Mouse (Mus musculus): Measurements from ENCODE around the gene Myl12a. TPM values are rescaled to one million over a fixed set of nuclear protein-coding genes. Genes with fewer than 3 reads are reported as not detected.

Gene Myl12a
- 10 to 100 TPM; 36.5 to 49.0 (median 45.3) TPM for total RNA-seq (2022)

DNA sequence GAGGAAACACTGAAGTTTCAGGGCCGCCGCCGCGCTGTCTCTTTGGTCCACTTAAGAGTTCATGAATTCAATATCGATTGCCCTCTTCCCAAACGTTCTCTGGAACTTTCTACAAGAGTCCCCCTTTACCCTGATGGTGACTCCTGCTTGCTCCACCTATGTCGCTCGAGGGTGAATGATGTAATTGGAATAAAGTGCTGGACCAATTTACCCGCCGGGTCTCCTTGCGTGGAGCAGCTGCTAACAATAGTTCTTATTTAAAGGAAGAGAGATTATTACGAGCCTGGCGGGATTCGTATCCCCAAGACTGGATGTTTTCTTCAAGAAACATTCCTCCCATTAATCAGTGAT, at the start of gene Myl12a:
Gene Myl12a, minus strand, starts transcription at position 135 of the 351 bp plus-strand sequence.
- DNase-seq (ENCODE audit: low spot score in 2 of 2) = no peak

GRCm38 (mm10) chr17:71049292-71049691, 46.6 kb upstream of the Myl12a start:
- DNase-seq (ENCODE audit: low spot score in 2 of 2) = no peak

DNA sequence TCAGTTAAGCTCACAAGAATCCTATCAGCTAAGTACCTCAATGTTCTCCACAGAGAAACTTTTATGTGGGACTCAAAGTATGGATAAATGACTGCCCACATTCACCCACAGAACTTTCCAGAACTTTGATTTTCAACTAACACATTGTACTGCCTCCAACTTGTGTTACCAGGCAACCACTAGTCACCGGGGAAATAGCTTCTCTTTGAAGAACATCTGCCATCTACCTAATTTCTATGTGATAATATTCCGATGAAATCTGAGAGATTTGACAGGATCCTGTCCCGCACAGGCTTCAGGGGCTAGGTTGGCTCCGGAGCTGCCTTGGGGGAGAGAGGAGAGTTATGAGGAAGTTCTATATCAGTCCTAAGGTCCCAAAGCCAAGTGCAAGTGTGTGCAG, 44.2 kb upstream of the Myl12a start:
- DNase-seq (ENCODE audit: low spot score in 2 of 2) = no peak

DNA sequence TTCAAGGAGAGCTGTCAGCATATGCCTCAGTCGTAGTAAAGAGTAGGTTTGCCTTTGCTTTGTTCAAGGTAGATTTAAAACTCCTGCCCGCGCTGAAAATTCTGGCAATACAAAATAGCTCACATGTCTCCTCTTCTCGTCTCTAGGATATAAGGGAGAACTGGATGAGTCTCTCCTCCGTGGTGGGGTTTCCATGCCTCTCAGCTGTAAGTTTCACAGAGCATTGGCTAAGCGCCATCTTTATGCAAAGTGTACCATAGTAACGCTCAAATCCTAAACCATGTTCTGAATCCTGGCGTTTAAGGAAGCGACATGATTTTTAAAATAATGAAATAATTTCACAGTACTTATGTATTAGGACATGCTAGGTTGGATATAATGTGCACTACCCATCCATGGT, 42.9 kb upstream of the Myl12a start:
- DNase-seq (ENCODE audit: low spot score in 2 of 2) = no peak

- no peak for DNase-seq (ENCODE audit: low spot score in 2 of 2)
Measured at GRCm38 (mm10) chr17:71042645-71043044, 40.0 kb upstream of the Myl12a start.

GRCm38 (mm10) chr17:71040582-71040880, 37.9 kb upstream of the Myl12a start:
- no peak for DNase-seq (ENCODE audit: low spot score in 2 of 2)

DNA sequence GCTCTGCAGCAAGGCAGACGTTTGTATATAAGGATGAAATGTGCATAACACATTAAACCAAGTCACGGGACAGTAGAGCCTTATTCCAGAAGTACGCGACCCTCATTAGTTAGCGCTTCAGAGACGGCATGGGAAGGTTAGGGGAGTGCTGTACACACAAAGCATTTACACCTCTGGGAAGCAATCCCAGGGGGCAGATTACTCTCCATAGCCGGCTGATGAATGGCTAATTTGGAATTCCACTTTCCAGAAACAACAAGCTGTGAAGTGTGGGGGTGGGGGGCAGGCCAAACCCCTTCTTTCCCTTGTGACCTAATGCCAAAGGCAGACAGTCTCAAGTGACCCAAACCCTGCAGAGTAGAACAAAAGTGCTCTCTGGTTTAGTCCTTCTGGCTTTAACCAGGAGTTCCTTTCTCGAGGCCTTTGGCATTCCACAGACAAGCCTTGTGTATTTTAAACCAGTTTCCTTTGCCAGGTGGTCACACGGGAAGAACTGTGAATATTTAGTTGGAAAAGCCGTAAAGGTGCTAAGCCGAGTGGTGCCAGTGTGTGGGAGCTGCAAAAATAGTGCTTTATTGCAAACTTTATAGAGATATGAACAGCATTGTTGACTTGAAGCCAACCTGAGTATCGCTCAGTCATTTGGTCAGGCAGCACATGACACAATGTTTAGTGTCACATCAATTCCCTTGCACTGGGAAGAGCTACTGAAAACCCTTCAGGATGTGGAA, 37.3 kb upstream of the Myl12a start:
- DNase-seq (ENCODE audit: low spot score in 2 of 2) = no peak

DNA sequence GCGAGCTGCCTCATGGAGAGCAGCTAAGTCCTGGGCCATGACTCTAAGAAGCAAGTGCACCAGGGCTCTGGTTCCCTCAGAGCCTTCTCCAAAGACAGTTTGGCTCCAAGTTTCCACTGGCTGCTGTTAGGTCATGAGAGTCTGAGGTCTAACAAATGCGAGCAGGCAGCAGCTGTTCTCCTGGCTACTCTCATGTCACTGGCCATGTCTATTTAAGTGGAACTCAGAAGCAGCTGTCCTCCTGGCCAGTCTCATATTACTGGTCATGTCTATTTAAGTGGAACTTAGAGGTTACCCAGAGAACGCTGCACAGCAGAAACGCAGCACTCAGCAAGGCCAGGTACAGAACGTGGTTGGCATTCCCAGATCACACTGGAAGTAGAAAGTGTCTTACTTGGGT, 36.1 kb upstream of the Myl12a start:
- no peak for DNase-seq (ENCODE audit: low spot score in 2 of 2)

- no peak for DNase-seq (ENCODE audit: low spot score in 2 of 2)
Measured at GRCm38 (mm10) chr17:71037188-71037587, 34.5 kb upstream of the Myl12a start.

GRCm38 (mm10) chr17:71034472-71034871, 31.8 kb upstream of the Myl12a start:
- no peak for DNase-seq (ENCODE audit: low spot score in 2 of 2)

- no peak for DNase-seq (ENCODE audit: low spot score in 2 of 2)
Measured at GRCm38 (mm10) chr17:71032719-71033118, 30.0 kb upstream of the Myl12a start.

DNA sequence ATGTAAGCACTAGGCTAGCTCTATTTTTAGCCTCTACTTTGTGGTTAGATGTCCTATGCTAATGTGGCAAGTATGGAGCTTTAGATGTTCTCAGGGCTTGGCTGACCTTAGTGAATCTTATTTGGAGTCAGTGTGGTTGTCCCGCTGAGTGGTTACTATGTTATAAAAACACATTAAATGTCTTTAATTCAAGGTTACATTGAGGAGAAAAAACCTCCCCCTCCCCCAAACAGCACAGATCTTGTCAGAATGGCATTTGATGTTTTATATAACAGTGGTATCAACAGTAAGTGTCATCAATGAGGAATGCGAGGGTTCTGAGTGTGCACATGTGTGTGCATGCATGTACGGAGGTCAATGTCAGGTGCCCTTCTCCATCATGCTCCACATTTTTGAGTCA, 24.5 kb upstream of the Myl12a start:
- no peak for DNase-seq (ENCODE audit: low spot score in 2 of 2)

DNA sequence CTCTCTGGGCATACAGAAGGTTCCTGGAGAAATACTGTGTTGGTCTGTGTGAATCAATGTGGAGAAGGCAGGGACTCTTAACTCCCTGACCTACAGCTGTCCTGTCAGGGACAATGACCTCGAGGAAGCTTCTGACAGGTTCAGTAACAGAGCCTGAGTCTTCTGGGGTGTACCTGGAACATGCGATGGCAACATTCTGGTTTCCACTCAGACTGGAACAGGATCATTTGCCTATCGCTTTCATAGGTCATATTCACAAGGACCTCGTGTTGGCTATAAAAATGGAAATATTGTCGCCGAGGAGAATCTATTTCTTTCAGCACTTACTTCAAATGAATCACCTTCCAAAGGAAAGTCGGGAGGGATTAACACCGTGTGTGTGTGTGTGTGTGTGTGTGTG, 23.2 kb upstream of the Myl12a start:
- no peak for DNase-seq (ENCODE audit: low spot score in 2 of 2)

GRCm38 (mm10) chr17:71024071-71024470, 21.4 kb upstream of the Myl12a start:
- no peak for DNase-seq (ENCODE audit: low spot score in 2 of 2)

GRCm38 (mm10) chr17:71022841-71023240, 20.2 kb upstream of the Myl12a start:
- DNase-seq (ENCODE audit: low spot score in 2 of 2) = no peak

DNA sequence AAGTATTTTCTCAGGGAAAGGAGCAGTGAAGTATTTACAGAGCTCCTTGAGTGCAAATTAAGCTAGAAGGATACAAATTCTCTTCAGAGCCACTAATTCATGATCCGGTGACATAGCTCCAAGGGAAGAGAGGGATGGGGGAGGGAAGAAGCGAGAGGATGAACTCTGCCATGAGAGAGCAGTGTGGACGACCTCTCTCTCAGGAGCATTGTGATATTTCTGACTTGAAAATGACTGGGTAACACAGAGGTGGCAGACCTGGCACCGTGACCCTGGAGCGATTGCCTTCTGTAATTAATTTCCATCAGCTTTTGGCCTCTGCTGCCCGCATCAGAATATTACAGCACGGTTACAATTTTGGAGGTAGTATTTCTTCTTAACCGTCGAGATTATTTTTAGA, 17.2 kb upstream of the Myl12a start:
- no peak for DNase-seq (ENCODE audit: low spot score in 2 of 2)

GRCm38 (mm10) chr17:71019309-71019655, 16.6 kb upstream of the Myl12a start:
- DNase-seq (ENCODE audit: low spot score in 2 of 2) = no peak

DNA sequence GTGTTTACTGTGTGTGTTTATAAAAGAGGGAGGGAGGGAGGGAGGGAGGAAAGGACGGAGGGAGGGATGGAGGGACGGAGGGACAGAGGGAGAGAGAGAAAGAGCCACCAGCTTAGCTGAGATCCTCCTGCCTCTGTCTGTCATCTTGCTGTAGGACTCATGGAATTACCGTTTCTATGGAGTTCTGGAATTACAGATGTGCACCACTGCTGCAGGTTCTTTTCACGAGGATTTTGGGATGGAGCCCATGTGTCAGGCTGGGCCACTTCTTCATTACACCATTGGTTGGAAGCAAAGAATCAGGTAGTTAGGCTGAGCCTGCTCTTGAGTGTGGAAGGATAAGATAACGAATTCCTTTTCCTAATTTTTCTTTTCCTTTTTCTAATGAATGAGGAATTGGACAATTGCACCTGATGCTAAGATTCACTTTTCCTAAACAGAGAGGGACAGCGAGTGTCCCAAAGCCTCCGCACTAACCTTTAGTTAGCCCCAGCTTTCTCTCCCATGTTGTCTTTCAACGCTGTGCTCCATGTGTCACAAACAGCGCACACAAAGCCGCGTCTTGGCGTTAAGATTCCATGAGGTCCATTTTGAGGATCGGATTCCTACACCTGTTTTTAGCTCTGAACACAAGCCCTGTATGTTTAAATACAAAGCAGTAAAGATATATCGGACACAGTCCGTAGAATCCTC, 16.1 kb upstream of the Myl12a start:
- no peak for DNase-seq (ENCODE audit: low spot score in 2 of 2)

DNA sequence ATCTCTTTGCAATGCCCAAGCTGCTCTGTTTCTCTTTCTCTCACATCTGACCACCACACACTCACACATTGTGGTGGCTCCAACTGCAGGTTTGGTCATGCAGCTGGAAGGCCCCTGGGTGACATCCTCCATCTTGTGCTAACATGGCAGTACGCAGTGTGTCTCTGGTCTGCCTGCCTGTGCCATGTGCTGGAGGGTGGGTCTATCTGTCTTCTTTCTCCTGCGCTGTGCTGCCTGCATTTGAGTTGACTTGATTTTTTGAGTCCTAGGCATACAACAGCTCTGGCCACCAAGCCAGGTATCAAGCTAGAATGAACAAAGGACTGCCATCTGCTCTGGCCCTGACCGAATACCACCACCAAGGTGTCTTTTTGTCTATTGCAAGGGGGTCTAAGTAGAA, 15.5 kb upstream of the Myl12a start:
- DNase-seq (ENCODE audit: low spot score in 2 of 2) = no peak

DNA sequence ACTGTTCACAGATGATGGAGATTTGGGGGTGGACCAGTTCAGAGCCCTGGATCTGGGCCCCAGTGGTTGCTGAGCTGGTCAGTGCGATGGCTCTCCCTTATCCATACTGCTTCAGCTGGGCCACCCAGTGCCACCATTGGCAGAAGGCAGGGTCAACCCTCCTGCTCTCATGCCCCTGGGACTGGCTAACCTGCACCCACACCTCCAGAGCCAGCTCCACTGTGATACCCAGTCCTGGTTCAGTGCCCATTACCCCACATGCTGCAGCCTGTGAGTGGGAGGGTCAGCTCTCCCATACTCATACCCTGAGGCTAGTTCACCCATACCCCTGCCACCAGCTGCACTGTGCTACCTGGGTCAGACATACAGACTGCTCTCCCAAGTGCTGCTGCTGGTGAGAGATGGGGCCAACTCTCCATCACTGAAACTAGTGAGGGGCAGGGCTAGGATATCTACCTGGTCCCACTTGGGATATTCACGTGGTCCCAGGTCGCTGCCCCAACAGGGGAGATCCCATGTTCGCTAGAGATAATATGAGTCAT, 14.8 kb upstream of the Myl12a start:
- DNase-seq (ENCODE audit: low spot score in 2 of 2) = no peak

- no peak for DNase-seq (ENCODE audit: low spot score in 2 of 2)
Measured at GRCm38 (mm10) chr17:71014911-71015310, 12.2 kb upstream of the Myl12a start.

- no peak for DNase-seq (ENCODE audit: low spot score in 2 of 2)
Measured at GRCm38 (mm10) chr17:71013105-71013504, 10.4 kb upstream of the Myl12a start.

- DNase-seq (ENCODE audit: low spot score in 2 of 2) = no peak
Measured at GRCm38 (mm10) chr17:71011931-71012662, 9.4 kb upstream of the Myl12a start.
